Mouse (Mus musculus) layer of hippocampus, postnatal 10 days (tissue): ENCODE data around the gene Ppp1cb. TPM values are rescaled to one million over a fixed set of nuclear protein-coding genes. Genes with fewer than 3 reads are reported as not detected.

Source experiments
- total RNA-seq, 2 experiments: library from RNA; stranded (reverse); gene quantifications; 2 replicates each; pipeline ENCODE4 v1.2.3; 2021

Ppp1cb gene
- total RNA-seq, 2 experiments from 2014 or later, result 381 to 382 TPM

Other genes starting within 250 kb of the Ppp1cb start
- 1 to 10 TPM in 1 of 2 experiments, under 1 TPM in 1; 0.62 to 1.3 TPM for gene Plb1, start 226.1 kb upstream of the Ppp1cb start, total RNA-seq
- 10 to 100 TPM; 16.4 to 18.7 TPM for gene Yes1, start 152.3 kb downstream of the Ppp1cb start, total RNA-seq